Mouse (Mus musculus) retina, postnatal 7 days (tissue): ENCODE results near the gene Enoph1.
A peak's percentile ranks its signal among the peaks of the same experiment; 100 is the strongest.

ENCODE experiments used
- DNase-seq: peaks from one replicate; pipeline ENCODE4 v3.0.0-alpha.2; 2012; ENCODE audit warnings: low read depth, low spot score

Gene Enoph1

DNA sequence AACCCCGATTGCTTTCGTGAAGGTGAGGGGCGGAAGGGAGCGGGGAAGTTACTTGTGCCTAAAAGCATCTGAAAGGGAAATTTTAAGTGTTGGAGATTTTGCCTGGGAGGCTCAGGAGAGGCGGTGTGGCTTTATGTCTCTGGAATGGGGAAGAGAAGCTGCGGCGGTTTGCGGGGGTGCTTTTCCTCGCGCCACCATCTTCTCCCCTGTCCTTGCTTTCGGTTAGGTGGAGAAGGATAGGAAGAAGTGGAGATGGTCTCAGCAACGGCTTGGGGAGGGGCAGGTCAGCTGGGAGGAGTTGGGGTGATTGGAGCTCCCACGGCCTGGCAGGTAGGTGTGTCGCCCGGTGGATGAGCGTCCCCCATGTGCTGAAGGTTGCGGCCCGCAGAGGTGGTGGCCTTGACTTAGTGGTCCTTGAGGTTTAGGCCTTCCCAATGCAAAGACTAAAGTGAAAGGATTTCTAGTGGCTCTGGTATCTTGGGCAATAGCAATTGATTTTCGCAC lies 548 bp downstream of the Enoph1 start:
- DNase-seq: no peak

DNA sequence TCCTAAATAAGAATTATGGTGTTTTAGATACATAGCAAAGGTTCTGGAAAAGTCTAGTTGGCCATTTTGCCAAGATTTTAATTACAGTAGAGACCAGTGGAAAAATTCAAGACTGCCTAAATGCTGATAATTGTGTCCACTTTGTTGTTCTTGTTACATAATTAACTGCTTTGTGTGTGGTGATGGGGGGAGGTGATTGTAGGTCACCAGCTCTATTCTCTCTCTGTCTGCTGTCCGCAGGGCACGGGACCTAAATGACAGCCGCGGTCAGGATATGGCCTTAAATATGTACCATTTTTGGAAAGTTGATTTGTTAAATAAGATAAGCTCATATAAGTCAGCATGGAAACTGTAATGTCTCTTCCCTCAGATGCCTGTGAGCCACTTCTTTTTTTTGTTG lies 1.5 kb downstream of the Enoph1 start:
- no peak for DNase-seq

DNA sequence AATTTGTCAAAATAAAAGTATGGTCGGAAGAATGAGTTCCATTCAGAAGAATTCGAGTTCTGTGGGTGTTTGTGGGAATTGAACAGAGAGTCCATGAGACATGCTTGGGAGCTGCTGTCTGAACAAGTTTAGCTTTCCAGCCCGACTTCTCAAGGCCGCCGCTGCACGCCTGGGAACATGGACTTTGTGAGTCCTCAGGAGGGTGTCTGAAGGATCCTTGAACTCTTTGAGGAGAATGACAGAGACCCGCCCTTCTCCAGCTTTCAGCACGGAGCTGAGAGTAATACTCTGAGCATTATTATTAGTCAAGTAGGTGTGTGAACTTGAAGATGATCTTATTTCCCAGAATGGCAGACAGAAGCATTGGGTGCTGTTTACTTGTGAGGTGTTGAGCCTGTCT lies 2.7 kb downstream of the Enoph1 start:
- DNase-seq: no peak

DNA sequence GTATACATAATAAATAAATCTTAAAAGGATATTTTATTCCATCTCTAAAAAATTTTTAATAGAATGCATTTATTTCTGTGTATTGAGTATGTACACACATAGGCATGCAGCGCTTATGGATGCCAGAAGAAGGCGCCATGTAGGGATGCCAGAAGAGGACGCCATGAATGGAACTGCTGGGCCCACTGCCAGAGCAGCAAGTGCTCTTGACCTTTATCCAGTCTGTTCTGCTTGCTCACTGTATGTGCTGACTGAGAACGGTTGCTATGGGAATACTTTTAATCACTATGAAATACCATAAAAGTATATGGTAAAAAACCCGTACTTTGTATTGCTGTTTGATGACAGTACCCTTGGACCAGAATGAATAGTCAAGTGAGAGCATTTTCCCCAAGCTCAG lies 3.6 kb downstream of the Enoph1 start:
- DNase-seq: no peak

DNA sequence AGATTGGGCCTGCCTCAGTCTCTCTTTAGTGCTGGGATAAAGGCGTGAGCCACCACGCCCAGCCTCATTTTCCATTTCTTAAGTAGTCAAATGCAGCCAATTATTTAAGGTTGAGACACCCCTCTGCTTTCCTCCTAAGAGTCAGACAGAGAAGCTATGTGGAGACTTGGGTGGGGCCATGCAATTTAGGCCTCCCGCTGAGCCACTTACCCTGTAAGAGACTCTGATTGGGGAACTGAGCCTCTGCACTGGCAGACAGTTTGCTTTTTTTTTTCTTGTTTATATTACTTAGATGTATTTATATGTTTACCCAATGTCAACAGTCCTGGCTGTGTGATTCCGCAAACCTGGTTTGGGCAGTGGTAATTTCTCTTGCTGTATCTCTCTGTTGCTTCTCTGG lies 4.2 kb downstream of the Enoph1 start:
- no peak for DNase-seq

DNA sequence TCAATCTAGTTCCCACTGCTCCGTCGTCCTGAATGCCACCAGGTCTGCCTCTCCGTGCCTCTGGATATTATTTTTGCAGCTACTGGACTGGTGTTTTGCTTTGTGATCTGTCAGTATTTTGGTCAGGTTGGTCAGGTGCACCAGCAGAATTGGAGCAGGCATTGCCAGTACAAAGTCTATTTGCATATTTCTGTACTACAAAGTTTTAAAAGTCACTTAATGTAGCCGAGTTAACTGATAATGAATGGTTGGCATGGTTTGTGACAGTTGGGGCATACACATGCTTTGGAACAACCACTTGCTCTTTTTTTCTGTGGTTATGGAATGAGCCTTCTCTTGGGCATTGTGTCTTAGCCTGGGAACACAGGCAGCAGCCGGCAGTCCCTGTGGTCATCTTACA lies 4.8 kb downstream of the Enoph1 start:
- DNase-seq: no peak

DNA sequence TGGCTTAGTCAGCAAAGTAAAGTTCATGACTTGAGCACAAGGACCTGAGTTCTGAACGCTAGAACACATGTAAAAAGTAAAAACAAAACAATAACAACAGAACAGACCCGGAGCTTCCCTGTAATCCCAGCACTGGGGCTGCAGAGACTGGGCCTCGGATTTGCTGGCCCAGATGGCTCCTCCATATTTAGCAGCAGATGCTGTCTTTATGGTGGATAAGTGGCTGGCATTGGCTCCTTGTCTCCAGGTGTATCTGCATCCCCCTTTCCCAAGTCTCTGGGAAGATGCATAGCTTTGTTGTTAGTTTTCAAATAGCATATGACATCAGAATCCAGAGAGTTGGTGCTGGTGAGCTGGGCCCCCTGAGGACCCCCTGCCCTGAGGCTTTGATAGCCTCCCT lies 6.3 kb downstream of the Enoph1 start:
- no peak for DNase-seq

DNA sequence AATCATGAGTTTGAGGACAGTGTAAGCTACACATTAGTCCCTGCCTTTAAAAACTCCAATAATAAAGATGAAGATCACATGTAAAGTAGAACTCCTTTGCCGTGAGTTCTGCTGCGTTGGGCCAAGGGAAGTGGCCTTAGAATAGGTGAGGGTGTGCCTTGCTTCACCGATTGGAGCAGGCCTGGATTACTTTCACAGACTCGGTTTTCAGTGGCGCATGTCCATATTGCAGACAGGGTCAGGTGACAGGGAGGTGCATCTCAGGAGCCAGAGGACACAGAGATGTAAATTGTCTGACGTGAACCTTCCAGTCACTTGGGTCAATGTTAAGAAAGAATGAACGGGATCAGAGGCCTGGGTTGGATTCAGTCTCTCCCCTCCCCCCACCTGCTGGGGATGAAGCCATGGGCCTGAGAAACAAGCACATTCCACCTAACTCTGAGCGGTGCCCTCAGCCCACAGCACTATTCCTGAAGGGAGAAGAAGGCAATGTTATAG lies 7.4 kb downstream of the Enoph1 start:
- no peak for DNase-seq

DNA sequence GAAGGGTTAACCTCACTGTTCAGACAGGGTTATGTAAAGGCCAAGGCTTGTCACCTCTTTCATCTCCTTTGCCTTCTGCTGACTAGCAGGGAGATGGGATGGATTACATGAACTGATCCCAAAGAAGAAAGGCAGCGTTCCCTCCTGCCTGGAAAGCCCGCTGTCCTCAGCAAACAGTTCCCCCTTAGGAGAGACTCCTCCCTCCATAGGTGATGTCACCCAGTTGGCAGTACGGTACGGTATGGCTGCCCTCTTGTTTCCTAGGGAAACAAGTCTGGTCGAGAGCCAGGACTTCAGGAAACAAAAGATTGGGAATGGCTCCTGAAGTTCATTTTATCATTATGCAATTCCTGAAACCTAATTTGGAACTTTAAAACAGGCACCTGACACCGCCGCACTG lies 8.1 kb downstream of the Enoph1 start:
- no peak for DNase-seq

DNA sequence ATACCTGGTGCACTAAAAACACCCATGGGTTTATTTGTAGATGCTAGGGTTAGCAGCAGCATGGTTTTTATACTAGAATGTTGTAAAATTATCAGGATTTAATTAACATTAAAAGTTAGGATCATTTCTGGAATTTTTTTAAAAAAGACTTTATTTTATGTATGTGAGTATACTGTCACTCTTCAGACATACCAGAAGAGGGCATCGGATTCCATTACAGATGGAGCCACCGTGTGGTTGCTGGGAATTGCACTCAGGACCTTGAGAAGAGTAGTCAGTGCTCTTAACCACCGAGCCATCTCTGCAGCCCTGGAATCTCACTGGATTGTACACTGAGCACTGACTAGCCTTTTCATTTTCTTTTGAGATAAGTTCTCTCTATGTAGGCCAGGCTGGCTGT lies 10.1 kb downstream of the Enoph1 start:
- no peak for DNase-seq

DNA sequence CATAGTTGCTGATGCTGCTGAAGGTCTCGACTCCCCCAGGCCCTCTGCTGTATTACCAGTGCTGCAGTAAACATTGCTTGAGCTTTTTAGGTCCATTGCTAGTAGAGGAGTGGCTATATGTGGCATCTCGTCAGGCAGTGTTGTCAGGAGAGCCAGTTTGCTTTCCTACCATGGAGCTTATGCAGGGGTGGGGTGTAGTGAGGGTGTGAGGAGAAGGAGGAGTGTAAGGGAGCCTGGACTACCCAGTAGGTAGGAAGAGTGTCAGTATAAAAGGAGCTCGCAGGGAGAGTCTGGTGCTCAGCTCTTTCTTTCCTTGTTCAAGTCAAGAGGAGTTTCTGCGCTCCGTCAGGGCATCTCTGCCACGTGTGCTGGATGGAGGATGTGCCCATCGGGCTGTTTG lies 12.9 kb downstream of the Enoph1 start:
- DNase-seq: no peak

DNA sequence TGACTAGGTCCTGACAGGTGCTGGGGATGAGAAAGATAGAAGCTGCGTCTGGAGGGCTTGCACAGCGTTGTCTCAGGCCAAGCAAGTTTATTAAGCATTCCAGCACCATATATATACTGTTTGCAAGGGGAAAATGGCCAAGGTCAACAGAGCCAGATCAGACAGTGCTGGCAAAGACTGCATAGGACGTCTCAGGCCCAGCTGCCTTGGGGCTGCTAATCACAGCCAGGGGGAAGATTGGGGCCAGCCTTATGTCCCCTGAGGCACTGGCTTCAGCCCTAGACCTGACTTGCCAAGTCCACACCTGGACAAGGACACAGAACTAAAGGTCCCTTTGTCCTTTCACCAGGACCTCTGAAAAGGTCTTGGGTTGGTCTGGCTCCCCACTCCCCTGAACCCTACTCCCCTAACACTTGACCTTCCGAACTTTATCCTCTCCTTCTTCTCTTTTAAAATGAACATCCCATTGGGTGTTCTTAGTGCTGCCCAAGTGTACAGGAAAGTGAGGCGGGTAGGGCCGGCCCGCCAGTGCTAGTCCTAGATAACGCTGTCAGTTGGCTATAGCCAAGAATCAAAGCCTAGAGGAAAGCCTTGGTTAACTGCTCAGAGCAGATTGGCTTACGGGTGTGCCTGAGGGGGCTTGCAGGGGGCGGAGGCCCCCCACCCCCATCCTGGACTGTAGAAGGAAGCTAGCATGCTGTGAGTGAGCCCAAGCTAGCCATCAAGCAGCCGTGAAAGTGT lies 15.2 kb downstream of the Enoph1 start:
- DNase-seq: no peak

DNA sequence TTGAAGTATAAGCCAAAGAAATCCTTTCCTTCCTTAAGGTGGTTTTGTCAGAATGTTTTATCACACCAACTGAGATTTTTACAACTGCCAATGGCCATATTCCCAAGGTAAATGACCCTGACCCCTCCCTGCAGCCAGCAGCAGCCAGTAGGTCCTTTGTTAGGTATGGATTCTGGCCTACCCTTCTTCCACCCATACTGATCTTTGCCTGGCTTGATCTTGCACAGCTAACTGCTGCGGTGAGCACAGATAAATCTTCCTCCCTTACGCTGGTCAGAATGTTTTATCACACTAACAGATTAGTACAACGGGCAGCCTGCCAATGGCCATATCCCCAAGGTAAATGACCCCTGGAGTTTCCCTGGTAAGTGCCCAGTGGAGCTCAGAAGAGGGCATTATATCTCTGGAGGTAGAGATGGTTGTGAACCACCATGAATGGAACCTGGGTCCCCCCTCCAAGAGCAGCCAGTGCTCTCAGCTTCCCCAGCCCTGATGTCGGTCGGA lies 16.1 kb downstream of the Enoph1 start:
- DNase-seq: no peak

DNA sequence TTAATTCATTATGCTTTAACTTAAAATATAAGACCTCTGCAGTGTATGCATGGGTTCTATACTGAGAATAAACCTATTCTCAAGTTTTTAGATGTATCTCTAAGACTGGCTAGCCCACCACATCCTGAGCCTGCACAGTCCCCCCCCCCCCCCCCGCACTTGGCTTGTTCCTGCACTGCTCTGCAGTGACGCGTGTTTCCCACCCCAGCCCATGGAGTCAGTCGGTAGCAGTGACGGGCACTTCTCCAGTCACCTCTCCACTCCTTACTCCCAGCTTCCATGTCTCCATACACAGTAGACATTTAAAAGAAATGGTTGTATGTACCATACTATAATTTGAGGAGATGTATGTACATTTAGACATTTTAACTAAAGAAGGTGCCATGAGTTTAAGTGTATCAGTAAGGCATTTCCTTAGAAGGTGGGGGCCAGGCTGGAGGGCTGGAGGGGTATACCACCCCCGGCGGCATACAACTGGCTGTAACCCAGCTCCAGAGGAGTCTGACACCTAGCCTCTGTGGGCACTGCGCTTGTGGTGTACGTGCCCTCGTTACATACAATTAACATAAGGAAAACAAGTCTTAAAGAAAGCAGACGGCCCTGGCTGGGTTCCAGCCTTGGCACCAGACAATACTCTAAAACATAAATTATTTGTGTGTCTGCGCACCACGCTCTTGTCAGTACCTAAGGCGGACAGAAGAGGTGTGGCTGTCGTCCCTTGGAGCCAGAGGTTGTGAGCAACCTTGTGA lies 17.9 kb downstream of the Enoph1 start:
- DNase-seq: no peak

DNA sequence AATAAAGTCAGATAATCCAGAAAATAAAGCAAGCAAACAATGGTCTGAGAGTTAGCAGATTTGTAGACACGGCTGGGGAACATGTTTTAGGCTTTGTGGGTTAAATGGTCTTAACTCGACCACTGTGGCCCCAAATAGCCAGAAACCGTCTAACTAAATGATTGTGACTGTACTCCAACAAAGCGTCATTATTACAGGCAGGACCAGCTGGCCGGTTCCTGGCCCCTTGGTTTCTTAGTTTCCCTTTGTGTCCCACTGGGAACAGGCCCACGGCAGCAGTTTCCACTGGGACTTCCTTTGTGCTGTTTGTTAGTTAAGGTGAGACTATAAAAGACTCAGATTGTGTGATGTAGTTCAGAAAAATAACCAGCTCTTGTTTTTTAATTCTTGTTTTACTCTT lies 18.9 kb downstream of the Enoph1 start:
- no peak for DNase-seq

DNA sequence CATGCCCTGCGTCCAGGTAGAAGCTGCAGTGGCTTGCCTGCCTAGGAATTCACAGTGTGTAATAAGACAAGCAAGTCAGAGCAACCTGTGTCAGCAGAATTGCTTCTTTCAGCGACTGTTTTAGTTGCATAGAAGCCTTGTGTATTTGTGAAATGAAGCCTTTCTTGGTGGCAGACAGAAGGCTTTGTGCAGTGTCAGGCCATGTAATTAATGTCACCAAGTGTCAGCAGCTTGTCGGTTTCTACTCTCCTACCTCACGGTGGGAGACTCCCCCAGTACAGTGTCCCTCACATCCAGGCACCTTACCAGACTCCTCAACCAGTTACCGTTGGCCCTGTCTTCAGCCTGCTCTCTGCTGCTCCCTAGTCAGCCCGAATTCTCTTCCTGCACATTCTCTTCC lies 19.5 kb downstream of the Enoph1 start:
- no peak for DNase-seq

DNA sequence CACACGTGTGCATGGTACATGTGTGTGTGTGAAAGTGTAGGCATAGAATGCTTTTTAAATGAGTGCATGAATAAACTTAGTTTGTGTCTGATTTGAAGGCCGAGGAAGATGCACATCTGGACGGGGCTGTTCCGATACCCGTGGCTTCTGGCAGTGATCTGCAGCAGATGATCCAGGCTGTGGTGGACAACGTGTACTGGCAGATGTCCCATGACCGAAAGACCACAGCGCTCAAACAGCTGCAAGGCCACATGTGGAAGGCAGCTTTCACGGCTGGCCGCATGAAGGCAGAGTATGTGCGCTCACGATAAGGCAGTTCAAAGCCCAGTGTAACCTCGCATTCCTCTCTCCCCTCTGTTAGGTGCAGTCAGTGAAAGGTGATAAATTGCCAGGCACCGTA lies 21.1 kb downstream of the Enoph1 start:
- no peak for DNase-seq

DNA sequence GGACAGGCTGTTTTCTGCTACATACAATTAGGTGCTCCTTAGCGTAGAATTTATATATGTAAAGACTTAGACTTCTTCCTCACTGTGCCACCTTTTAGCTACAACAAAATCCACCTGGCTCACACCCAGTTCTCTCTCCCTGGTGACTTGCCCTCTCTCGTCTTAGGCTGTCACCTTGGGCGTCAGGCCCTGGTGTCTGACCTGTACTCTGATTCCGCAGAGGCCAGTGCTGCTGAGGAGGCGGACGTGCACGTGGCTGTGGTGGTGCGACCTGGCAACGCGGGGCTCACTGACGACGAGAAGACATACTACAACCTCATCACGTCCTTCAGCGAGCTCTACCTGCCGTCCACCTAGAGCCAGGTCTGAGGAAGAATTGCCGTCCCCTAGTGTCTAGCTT lies 27.8 kb downstream of the Enoph1 start:
- no peak for DNase-seq

DNA sequence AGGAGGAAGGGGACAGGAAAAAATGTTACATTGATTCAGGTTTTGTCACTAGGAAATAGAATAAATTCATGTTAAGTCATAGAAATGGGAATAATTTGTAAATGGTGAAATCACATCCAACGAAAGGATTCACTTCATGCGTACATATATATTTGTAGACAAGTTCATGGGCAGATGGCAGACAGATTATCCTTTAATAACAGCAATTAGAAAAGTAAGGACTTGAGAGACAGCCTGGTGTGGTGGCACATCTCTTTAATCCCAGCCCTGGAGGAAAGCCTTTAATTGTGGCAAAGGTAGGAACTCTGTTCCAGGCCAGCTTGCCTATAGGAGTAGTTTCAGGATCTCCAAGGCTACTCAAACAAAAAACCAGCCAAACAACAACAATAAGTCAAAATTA lies 29.7 kb downstream of the Enoph1 start:
- no peak for DNase-seq

DNA sequence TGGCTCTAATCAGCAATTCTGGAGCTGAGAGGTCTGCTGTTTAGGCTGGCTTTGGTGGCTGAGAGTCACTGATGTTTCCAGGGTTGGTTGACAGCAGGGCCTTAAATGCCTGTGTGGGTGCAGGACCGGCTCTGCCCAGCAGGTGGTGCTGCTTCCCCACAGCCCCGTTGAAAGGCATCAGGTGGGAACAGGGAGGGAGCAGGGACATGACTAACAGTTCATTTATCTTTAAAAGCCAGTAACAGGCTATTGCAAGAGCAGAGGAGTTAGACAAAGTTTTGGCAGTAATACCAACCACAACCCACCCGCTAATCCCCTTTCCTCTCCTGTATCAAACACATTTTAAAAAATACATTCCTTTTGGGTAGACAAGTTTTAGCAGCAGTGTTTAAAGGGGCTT lies 30.5 kb downstream of the Enoph1 start:
- peak; percentile 76 for DNase-seq

DNA sequence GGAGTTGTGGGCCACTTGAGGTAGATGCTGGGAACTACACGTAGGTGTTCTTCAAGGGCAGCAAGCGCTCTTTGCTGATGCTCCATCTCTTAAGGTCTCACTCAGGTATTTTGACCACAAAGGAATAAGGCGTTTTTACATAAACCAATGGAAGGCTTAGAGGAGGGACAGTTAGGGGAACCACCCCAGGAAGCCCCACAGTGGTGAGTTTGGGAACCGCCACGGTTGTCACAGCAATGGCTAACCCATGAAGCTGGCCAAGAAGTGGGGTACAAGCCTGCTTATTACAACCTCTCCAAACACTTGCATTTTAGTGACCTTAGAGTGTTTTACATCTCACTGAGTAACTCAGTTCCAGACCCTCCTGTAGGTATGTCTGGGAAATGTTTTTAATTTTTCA lies 31.8 kb downstream of the Enoph1 start:
- DNase-seq: no peak

DNA sequence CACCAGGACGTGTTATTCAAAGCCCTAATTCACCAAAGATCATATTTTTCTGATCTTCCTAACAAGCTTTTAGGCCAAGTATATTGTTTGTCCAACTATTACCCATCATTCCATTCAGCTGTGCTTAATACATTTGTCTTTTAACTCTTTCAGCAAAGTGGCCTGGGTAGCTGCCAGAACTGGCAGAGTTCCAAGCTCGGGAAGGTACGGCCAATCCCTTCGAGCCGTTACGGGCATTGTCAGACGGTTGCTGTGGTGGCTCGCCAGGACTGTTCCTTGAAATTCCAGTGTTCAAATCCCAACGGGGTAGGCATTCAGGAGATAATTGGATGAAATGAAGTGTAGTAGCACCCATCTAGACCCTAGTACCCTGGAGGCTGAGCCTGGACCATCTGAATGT lies 32.8 kb downstream of the Enoph1 start:
- DNase-seq: no peak

DNA sequence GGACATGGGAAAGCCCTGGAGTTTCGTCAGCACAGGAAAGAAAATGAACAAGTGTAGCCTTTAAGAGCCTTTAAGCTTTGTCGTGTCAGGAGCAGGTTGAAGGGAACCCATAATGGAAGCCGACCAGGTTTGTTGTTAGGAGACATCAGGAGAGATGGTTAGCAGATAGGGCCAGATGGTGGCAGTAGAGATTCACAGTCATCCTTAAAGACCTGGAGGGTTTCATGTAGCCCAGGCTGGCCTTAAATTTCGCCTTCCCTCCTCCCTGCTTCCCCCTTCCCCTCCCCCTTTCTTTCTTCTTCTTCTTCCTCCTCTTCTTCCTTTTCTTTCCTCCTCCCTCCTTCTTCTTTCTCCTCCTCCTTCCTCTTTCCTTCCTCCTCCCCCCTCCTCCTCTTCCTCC lies 34.8 kb downstream of the Enoph1 start:
- no peak for DNase-seq
